Mouse (Mus musculus) adrenal gland, adult 2 months (tissue): ENCODE measurements at regions not wholly inside any gene's neighbourhood (a gene's known extent, or its start where the extent isn't known, plus 50 kb on each side); places are given as distances from the start of the nearest gene placed in this dataset.

Source experiments
- DNase-seq: peaks from one replicate; pipeline ENCODE4 v3.0.0; 2021

- DNase-seq, result no peak
These were observed 181.3 kb downstream of the Gm19935 start for GRCm38 (mm10) chr8:90635766-90636492.

GRCm38 (mm10) chr8:90630796-90631195 lies 186.4 kb downstream of the Gm19935 start:
- no peak for DNase-seq

GRCm38 (mm10) chr8:90608410-90608809 lies 208.8 kb downstream of the Gm19935 start:
- no peak for DNase-seq

GRCm38 (mm10) chr8:90600946-90601695 lies 216.1 kb downstream of the Gm19935 start:
- no peak for DNase-seq

- DNase-seq, result no peak
These were observed 219.8 kb downstream of the Gm19935 start for GRCm38 (mm10) chr8:90597376-90597775.

GRCm38 (mm10) chr8:90579426-90579825 lies 231.3 kb upstream of the Tox3 start:
- no peak for DNase-seq

- no peak for DNase-seq
These were observed 228.8 kb upstream of the Tox3 start for GRCm38 (mm10) chr8:90576976-90577375.

- no peak for DNase-seq
These were observed 226.5 kb upstream of the Tox3 start for GRCm38 (mm10) chr8:90574676-90575075.

- DNase-seq, result no peak
These were observed 207.9 kb upstream of the Tox3 start for GRCm38 (mm10) chr8:90556079-90556427.

- no peak for DNase-seq
These were observed 207.4 kb upstream of the Tox3 start for GRCm38 (mm10) chr8:90555415-90556078.

GRCm38 (mm10) chr8:90547276-90547675 lies 199.1 kb upstream of the Tox3 start:
- no peak for DNase-seq

- no peak for DNase-seq
These were observed 194.5 kb upstream of the Tox3 start for GRCm38 (mm10) chr8:90542619-90543018.

- DNase-seq, result no peak
These were observed 188.1 kb upstream of the Tox3 start for GRCm38 (mm10) chr8:90536196-90536640.

GRCm38 (mm10) chr8:90535515-90536156 lies 187.5 kb upstream of the Tox3 start:
- DNase-seq, result no peak

- DNase-seq, result no peak
These were observed 173.2 kb upstream of the Tox3 start for GRCm38 (mm10) chr8:90521393-90521792.

GRCm38 (mm10) chr8:90520186-90520585 lies 172.0 kb upstream of the Tox3 start:
- no peak for DNase-seq

GRCm38 (mm10) chr8:90519567-90519966 lies 171.4 kb upstream of the Tox3 start:
- DNase-seq, result no peak

- DNase-seq, result no peak
These were observed 166.0 kb upstream of the Tox3 start for GRCm38 (mm10) chr8:90514191-90514590.

GRCm38 (mm10) chr8:90513601-90514000 lies 165.5 kb upstream of the Tox3 start:
- no peak for DNase-seq

GRCm38 (mm10) chr8:90513102-90513501 lies 165.0 kb upstream of the Tox3 start:
- no peak for DNase-seq

GRCm38 (mm10) chr8:90512594-90512993 lies 164.5 kb upstream of the Tox3 start:
- DNase-seq, result no peak

- DNase-seq, result no peak
These were observed 156.4 kb upstream of the Tox3 start for GRCm38 (mm10) chr8:90504521-90504920.

- no peak for DNase-seq
These were observed 155.2 kb upstream of the Tox3 start for GRCm38 (mm10) chr8:90503306-90503705.
